Mouse (Mus musculus) kidney, embryonic 14.5 days (tissue): ENCODE measurements at regions not wholly inside any gene's neighbourhood (a gene's known extent, or its start where the extent isn't known, plus 50 kb on each side); places are given as distances from the start of the nearest gene placed in this dataset.

Experiments
- ATAC-seq: fragments of 200-750 bp; cut with Nextera tagmentation; 2 replicates; pipeline ENCODE4 v1.8.0; 2017; ENCODE audit warnings: moderate number of reproducible peaks, mild to moderate bottlenecking, moderate TSS enrichment, moderate library complexity; ENCODE audit not compliant: low FRiP score, low TSS enrichment
- H3K27ac ChIP-seq: fragments of 300-500 bp; sonication (generic); 2 replicates; pipeline ENCODE4 v1.5.1; 2014; ENCODE audit warnings: low read depth, mild to moderate bottlenecking, low read length, moderate library complexity, mixed read lengths
- H3K27me3 ChIP-seq: fragments of 300-500 bp; sonication (generic); 2 replicates; pipeline ENCODE4 v1.6.1; 2014; ENCODE audit warnings: mild to moderate bottlenecking, low read length; ENCODE audit not compliant: control insufficient read depth, insufficient read depth
- H3K36me3 ChIP-seq: fragments of 300-500 bp; sonication (generic); 2 replicates; pipeline ENCODE4 v1.6.1; 2014; ENCODE audit warnings: low read length, mixed read lengths; ENCODE audit not compliant: control insufficient read depth, insufficient read depth
- H3K4me1 ChIP-seq: fragments of 300-500 bp; sonication (generic); 2 replicates; pipeline ENCODE4 v1.6.1; 2014; ENCODE audit warnings: low read length, mixed read lengths; ENCODE audit not compliant: control insufficient read depth, insufficient read depth
- H3K4me2 ChIP-seq: fragments of 300-500 bp; sonication (generic); replicated peaks from 2 replicates; pipeline ENCODE4 v1.6.1; 2014; ENCODE audit warnings: low read depth, mild to moderate bottlenecking, low read length
- H3K4me3 ChIP-seq: fragments of 300-500 bp; sonication (generic); 2 replicates; pipeline ENCODE4 v1.5.1; 2014; ENCODE audit warnings: mild to moderate bottlenecking, low read length
- H3K9ac ChIP-seq: fragments of 300-500 bp; sonication (generic); 2 replicates; pipeline ENCODE4 v1.6.1; 2014; ENCODE audit warnings: low read depth, mild to moderate bottlenecking, low read length, moderate library complexity
- H3K9me3 ChIP-seq: fragments of 300-500 bp; sonication (generic); 2 replicates; pipeline ENCODE4 v1.6.1; 2016; ENCODE audit warnings: low read length; ENCODE audit not compliant: control insufficient read depth
- WGBS: fragments of 180-500 bp; shearing (Covaris S2); extraction: QIAGEN DNeasy Blood & Tissue Kit; methylation state at CpG from one replicate; pipeline ENCODE4 v1.1.7; 2014; 5-methylcytosine and 5-hydroxymethylcytosine counted together

DNA sequence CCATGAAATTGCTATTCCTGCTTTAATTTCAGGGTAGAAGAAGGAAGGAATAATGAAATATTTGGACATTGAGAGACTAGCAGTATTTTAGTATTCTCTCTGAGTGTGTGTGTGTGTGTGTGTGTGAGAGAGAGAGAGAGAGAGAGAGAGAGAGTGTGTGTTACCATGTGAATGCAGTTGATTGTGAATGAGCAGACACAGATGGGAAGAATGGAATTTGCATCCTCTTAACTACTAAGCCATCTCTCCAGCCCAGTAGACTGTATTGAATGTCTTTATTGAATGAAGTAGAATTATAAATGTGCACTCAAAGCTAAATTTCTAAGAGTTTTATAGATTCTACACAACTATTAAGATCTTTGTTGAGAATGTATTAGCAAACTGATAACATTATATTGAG, 340.3 kb downstream of the Kcns3 start:
- no peaks in the 10 kb centered on the region for H3K4me1 ChIP-seq
- H3K4me2 ChIP-seq: no peak overlapping the region
- H3K27ac ChIP-seq: no peak overlapping the region
- H3K9me3 ChIP-seq: no peaks in the 10 kb centered on the region
- H3K27me3 ChIP-seq: no peaks in the 10 kb centered on the region
- no peak overlapping the region for H3K9ac ChIP-seq
- no peak overlapping the region for H3K4me3 ChIP-seq
- no peak for ATAC-seq
- H3K36me3 ChIP-seq: no peaks in the 10 kb centered on the region

DNA sequence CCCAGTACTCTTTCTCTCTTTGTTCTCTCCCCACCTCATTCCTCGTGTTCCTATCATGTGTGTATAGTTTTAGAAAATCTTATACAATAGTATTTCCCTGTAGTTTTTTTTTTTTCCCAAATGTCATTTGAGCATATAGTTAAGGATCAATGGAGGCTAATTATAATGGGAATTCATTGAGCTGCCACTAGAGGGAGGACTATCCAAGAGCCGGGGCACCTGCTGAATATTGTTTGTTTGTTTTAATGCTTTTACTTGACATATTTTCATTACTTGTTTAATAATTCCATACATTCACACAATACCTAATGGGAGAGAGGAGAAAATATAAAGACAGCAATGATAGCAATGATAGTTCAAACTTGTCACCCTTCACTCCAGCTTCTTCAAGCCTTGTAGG, 346.4 kb downstream of the Kcns3 start:
- H3K4me1 ChIP-seq: no peaks in the 10 kb centered on the region

More for the DNA sequence above, 346.4 kb downstream of the Kcns3 start:
- Histone ChIP-seq H3K27ac (no peak overlapping the region), H3K36me3 (no peaks in the 10 kb centered on the region), H3K9me3 (no peaks in the 10 kb centered on the region), H3K27me3 (no peaks in the 10 kb centered on the region), H3K4me2 (no peak overlapping the region), H3K9ac (no peak overlapping the region), H3K4me3 (no peak overlapping the region)
- no peak for ATAC-seq
- 64% methylated on average over 2 of the region's 2 CpGs for WGBS
